Mouse (Mus musculus) CH12.LX (cell line): ENCODE measurements around the gene Hist1h2bg. TPM values are rescaled to one million over a fixed set of nuclear protein-coding genes. Genes with fewer than 3 reads are reported as not detected.

Source experiments
- DNase-seq: peaks from one replicate; pipeline ENCODE4 v3.0.0-alpha.2; 2013; ENCODE audit errors: extremely low read depth
- H3K27ac ChIP-seq: 2 replicates; pipeline ENCODE4 v1.5.1; 2012; ENCODE audit warnings: low read depth, mild to moderate bottlenecking, control low read depth, moderate library complexity; ENCODE audit not compliant: insufficient read depth
- H3K27me3 ChIP-seq: replicated peaks from 2 replicates; pipeline ENCODE3; 2012; ENCODE audit warnings: inconsistent platforms
- H3K36me3 ChIP-seq, 2 experiments: replicated peaks in 1 of 2; 2 replicates each; pipeline versions ENCODE3 to v1.6.1; 2012; ENCODE audit warnings: inconsistent platforms in 1 of 2, low read length in 1 of 2, mild to moderate bottlenecking in 1 of 2, mixed read lengths in 1 of 2, moderate library complexity in 1 of 2; ENCODE audit not compliant: control insufficient read depth in 1 of 2, insufficient read depth in 1 of 2
- H3K4me1 ChIP-seq, 2 experiments: 2 replicates each; pipeline ENCODE4 v1.6.1; 2012; ENCODE audit warnings: inconsistent platforms in 1 of 2, moderate library complexity in 1 of 2; ENCODE audit not compliant: insufficient read depth in 2 of 2, control insufficient read depth in 1 of 2
- H3K4me2 ChIP-seq: 2 replicates; pipeline ENCODE4 v1.6.1; 2012; ENCODE audit warnings: low read depth, mild to moderate bottlenecking, control low read depth; ENCODE audit not compliant: poor library complexity, insufficient read depth, severe bottlenecking
- H3K4me3 ChIP-seq, 3 experiments: fragments of 150-350 bp in 1 of 3; sonication (generic) in 1 of 3; replicated peaks in 1 of 3; 2 replicates each; pipeline versions ENCODE3 to v1.5.1; 2011 to 2012; ENCODE audit warnings: low read depth in 2 of 3, low read length in 2 of 3, mild to moderate bottlenecking in 2 of 3, moderate library complexity in 2 of 3, control low read depth in 1 of 3, improper control_type of control experiment in 1 of 3, inconsistent platforms in 1 of 3, mixed read lengths in 1 of 3; ENCODE audit not compliant: poor library complexity in 1 of 3
- H3K79me2 ChIP-seq: replicated peaks from 2 replicates; pipeline ENCODE4 v1.6.1; 2012; ENCODE audit warnings: mild to moderate bottlenecking, moderate library complexity; ENCODE audit not compliant: control insufficient read depth, poor library complexity, insufficient read depth, severe bottlenecking; ENCODE audit errors: extremely low read depth
- H3K9ac ChIP-seq: 2 replicates; pipeline ENCODE4 v1.6.1; 2012; ENCODE audit warnings: low read depth, mild to moderate bottlenecking, control low read depth, moderate library complexity; ENCODE audit not compliant: insufficient read depth
- H3K9me3 ChIP-seq: replicated peaks from 2 replicates; pipeline ENCODE3; 2012; ENCODE audit warnings: low read length, inconsistent platforms, mixed read lengths
- BHLHE40 ChIP-seq: IDR thresholded peaks from 2 replicates; pipeline ENCODE4 v1.6.1; 2011; ENCODE audit warnings: mild to moderate bottlenecking, low read depth, low read length, improper control_type of control experiment
- CHD1 ChIP-seq: IDR thresholded peaks from 2 replicates; pipeline ENCODE4 v1.6.1; 2012; ENCODE audit warnings: low read depth, low read length, improper control_type of control experiment, inconsistent platforms
- CHD2 ChIP-seq: IDR thresholded peaks from 2 replicates; pipeline ENCODE4 v1.6.1; 2011; ENCODE audit warnings: low read length, improper control_type of control experiment
- CTCF ChIP-seq, 2 experiments: IDR thresholded peaks in 1 of 2; conservative IDR thresholded peaks in 1 of 2; 2 replicates each; pipeline ENCODE4 v1.5.1; 2011 to 2012; ENCODE audit warnings: low read depth in 2 of 2, low read length in 2 of 2, improper control_type of control experiment in 1 of 2, inconsistent platforms in 1 of 2, mild to moderate bottlenecking in 1 of 2, moderate library complexity in 1 of 2
- E2F4 ChIP-seq: IDR thresholded peaks from 2 replicates; pipeline ENCODE4 v1.6.1; 2011; ENCODE audit warnings: low read depth, low read length, improper control_type of control experiment; ENCODE audit not compliant: insufficient replicate concordance
- ELF1 ChIP-seq: IDR thresholded peaks from 2 replicates; pipeline ENCODE4 v1.6.1; 2014; ENCODE audit warnings: low read depth, mild to moderate bottlenecking, inconsistent platforms, low read length, improper control_type of control experiment
- EP300 ChIP-seq: IDR thresholded peaks from 2 replicates; pipeline ENCODE4 v1.6.1; 2011; ENCODE audit warnings: low read length, improper control_type of control experiment
- ETS1 ChIP-seq: conservative IDR thresholded peaks from 2 replicates; pipeline ENCODE4 v1.6.1; 2012; ENCODE audit warnings: low read depth, mild to moderate bottlenecking, inconsistent platforms, low read length, improper control_type of control experiment, moderate library complexity
- GABPA ChIP-seq: IDR thresholded peaks from 2 replicates; pipeline ENCODE4 v1.6.1; 2012; ENCODE audit warnings: low read depth, low read length, improper control_type of control experiment, inconsistent platforms; ENCODE audit not compliant: insufficient replicate concordance
- HCFC1 ChIP-seq: IDR thresholded peaks from 2 replicates; pipeline ENCODE4 v1.6.1; 2012; ENCODE audit warnings: low read depth, mild to moderate bottlenecking, inconsistent platforms, low read length, improper control_type of control experiment
- IRF4 ChIP-seq: IDR thresholded peaks from 2 replicates; pipeline ENCODE4 v1.6.1; 2014; ENCODE audit warnings: low read depth, mild to moderate bottlenecking, inconsistent platforms, low read length, improper control_type of control experiment
- JUN ChIP-seq: IDR thresholded peaks from 2 replicates; pipeline ENCODE4 v1.6.1; 2011; ENCODE audit warnings: low read depth, mild to moderate bottlenecking, low read length, improper control_type of control experiment, moderate library complexity; ENCODE audit not compliant: insufficient read depth
- JUND ChIP-seq: conservative IDR thresholded peaks from 2 replicates; pipeline ENCODE4 v1.6.1; 2011; ENCODE audit warnings: low read depth, low read length, improper control_type of control experiment
- KAT2A ChIP-seq: IDR thresholded peaks from 2 replicates; pipeline ENCODE4 v1.6.1; 2012; ENCODE audit warnings: low read length, improper control_type of control experiment, inconsistent platforms; ENCODE audit not compliant: insufficient replicate concordance
- MAFK ChIP-seq: IDR thresholded peaks from 2 replicates; pipeline ENCODE4 v1.6.1; 2011; ENCODE audit warnings: low read length, improper control_type of control experiment; ENCODE audit not compliant: insufficient replicate concordance
- MAX ChIP-seq: IDR thresholded peaks from 2 replicates; pipeline ENCODE4 v1.6.1; 2011; ENCODE audit warnings: low read length, improper control_type of control experiment
- MAZ ChIP-seq: IDR thresholded peaks from 2 replicates; pipeline ENCODE4 v1.6.1; 2012; ENCODE audit warnings: low read depth, mild to moderate bottlenecking, inconsistent platforms, low read length, improper control_type of control experiment, moderate library complexity
- MEF2A ChIP-seq: IDR thresholded peaks from 2 replicates; pipeline ENCODE4 v1.6.1; 2014; ENCODE audit warnings: low read depth, mild to moderate bottlenecking, inconsistent platforms, low read length, improper control_type of control experiment, borderline replicate concordance
- MXI1 ChIP-seq: IDR thresholded peaks from 2 replicates; pipeline ENCODE4 v1.6.1; 2011; ENCODE audit warnings: mild to moderate bottlenecking, low read depth, low read length, improper control_type of control experiment
- NELFE ChIP-seq: IDR thresholded peaks from 2 replicates; pipeline ENCODE4 v1.6.1; 2011; ENCODE audit warnings: low read depth, low read length, improper control_type of control experiment
- NRF1 ChIP-seq: IDR thresholded peaks from 2 replicates; pipeline ENCODE4 v1.6.1; 2014; ENCODE audit warnings: low read depth, mild to moderate bottlenecking, inconsistent platforms, low read length, improper control_type of control experiment, moderate library complexity
- PAX5 ChIP-seq: IDR thresholded peaks from 2 replicates; pipeline ENCODE4 v1.6.1; 2012; ENCODE audit warnings: low read length, inconsistent platforms, mixed read lengths
- POLR2A ChIP-seq: IDR thresholded peaks from 2 replicates; pipeline ENCODE4 v1.6.1; 2011; ENCODE audit warnings: low read depth, mild to moderate bottlenecking, improper control_type of control experiment, low read length
- POLR2AphosphoS2 ChIP-seq: IDR thresholded peaks from 2 replicates; pipeline ENCODE4 v1.6.1; 2011; ENCODE audit warnings: low read depth, low read length, improper control_type of control experiment
- RAD21 ChIP-seq: IDR thresholded peaks from 2 replicates; pipeline ENCODE4 v1.6.1; 2011; ENCODE audit warnings: low read depth, mild to moderate bottlenecking, low read length, improper control_type of control experiment, moderate library complexity
- RCOR1 ChIP-seq: conservative IDR thresholded peaks from 2 replicates; pipeline ENCODE4 v1.6.1; 2012; ENCODE audit warnings: low read depth, mild to moderate bottlenecking, inconsistent platforms, low read length, improper control_type of control experiment
- SIN3A ChIP-seq: IDR thresholded peaks from 2 replicates; pipeline ENCODE4 v1.6.1; 2012; ENCODE audit warnings: low read length, improper control_type of control experiment, inconsistent platforms
- SMC3 ChIP-seq: IDR thresholded peaks from 2 replicates; pipeline ENCODE4 v1.6.1; 2011; ENCODE audit warnings: low read depth, low read length, improper control_type of control experiment
- TBP ChIP-seq: conservative IDR thresholded peaks from 2 replicates; pipeline ENCODE4 v1.6.1; 2011; ENCODE audit warnings: low read depth, low read length, improper control_type of control experiment
- TCF12 ChIP-seq: IDR thresholded peaks from 2 replicates; pipeline ENCODE4 v1.6.1; 2014; ENCODE audit warnings: low read depth, mild to moderate bottlenecking, inconsistent platforms, low read length, improper control_type of control experiment
- UBTF ChIP-seq: IDR thresholded peaks from 2 replicates; pipeline ENCODE4 v1.6.1; 2012; ENCODE audit warnings: low read depth, mild to moderate bottlenecking, inconsistent platforms, low read length, improper control_type of control experiment, moderate library complexity
- USF1 ChIP-seq: IDR thresholded peaks from 2 replicates; pipeline ENCODE4 v1.6.1; 2014; ENCODE audit warnings: low read depth, mild to moderate bottlenecking, inconsistent platforms, low read length, improper control_type of control experiment
- USF2 ChIP-seq: conservative IDR thresholded peaks from 2 replicates; pipeline ENCODE4 v1.6.1; 2011; ENCODE audit warnings: low read depth, low read length, improper control_type of control experiment
- ZC3H11A ChIP-seq: IDR thresholded peaks from 2 replicates; pipeline ENCODE4 v1.6.1; 2012; ENCODE audit warnings: low read depth, mild to moderate bottlenecking, inconsistent platforms, low read length, improper control_type of control experiment
- ZKSCAN1 ChIP-seq: IDR thresholded peaks from 2 replicates; pipeline ENCODE4 v1.6.1; 2012; ENCODE audit warnings: low read depth, inconsistent platforms, low read length, improper control_type of control experiment, borderline replicate concordance
- ZMIZ1 ChIP-seq: IDR thresholded peaks from 2 replicates; pipeline ENCODE4 v1.6.1; 2012; ENCODE audit warnings: low read depth, mild to moderate bottlenecking, inconsistent platforms, low read length, improper control_type of control experiment
- ZNF384 ChIP-seq: IDR thresholded peaks from 2 replicates; pipeline ENCODE4 v1.6.1; 2012; ENCODE audit warnings: low read depth, low read length, improper control_type of control experiment, inconsistent platforms
- dilution Hi-C: fragments of 300-500 bp; cut with MboI; formaldehyde crosslinking; loops from 2 replicates; pipeline ENCODE4 v1.14.3; 2020; ENCODE audit warnings: low sequenced_read_pairs; ENCODE audit not compliant: extremely low pct_unique_long_range_greater_than_20kb, extremely low pct_ligation_motif_present
- in situ Hi-C: fragments of 300-500 bp; cut with MboI; formaldehyde crosslinking; loops from 3 replicates; pipeline ENCODE4 v1.14.3; 2019; ENCODE audit warnings: low sequenced_read_pairs, low pct_ligation_motif_present, low pct_unique_long_range_greater_than_20kb, mixed read lengths
- polyA plus RNA-seq: library from polyadenylated mRNA; unstranded; fragments of >175 nt; gene quantifications from 2 replicates; pipeline ENCODE4 v1.2.1, GENCODE M21; 2012; ENCODE audit warnings: low read depth; ENCODE audit not compliant: insufficient read length
- total RNA-seq, 2 experiments: library from RNA; depleted of rRNA; stranded (reverse); fragments of 300-350 nt in 1 of 2; fragments of >200 nt in 1 of 2; gene quantifications; 2 replicates each; pipeline ENCODE4 v1.2.3; 2012 to 2014

Hist1h2bg gene
- total and polyA plus RNA-seq, 3 experiments, result 9.4 to 3,252 (median 136) TPM

- Histone ChIP-seq H3K36me3 (no peaks in the 10 kb centered on the region), H3K4me2 (peak within 1 kb of the TSS; percentile 69), H3K4me1 (peaks cover 3 to 40% of the 10 kb centered on the region in 2 experiments), H3K27ac (peak within 1 kb of the TSS; percentile 92), H3K9me3 (no peaks in the 10 kb centered on the region), H3K27me3 (no peaks in the 10 kb centered on the region), H3K4me3 (peak within 1 kb of the TSS; percentile 35 to 65 (median 39)), H3K9ac (peak within 1 kb of the TSS; percentile 43), H3K79me2 (no peaks in the 10 kb centered on the region)
- in situ Hi-C loops, result no loop called here
- peak; percentile 97 for DNase-seq
- dilution Hi-C loops, result no loop called here
- peak; percentile 52 for TF ChIP-seq ELF1
- TF ChIP-seq RCOR1, result peak; percentile 95
- no peak for TF ChIP-seq ZNF384
- TF ChIP-seq E2F4, result peak; percentile 99
- no peak for TF ChIP-seq MAFK
- TF ChIP-seq JUN, result no peak
- TF ChIP-seq HCFC1, result peak; percentile 85
- peak; percentile 96 for TF ChIP-seq TCF12
- no peak for TF ChIP-seq CTCF (conservative IDR thresholded peaks at IDR 0.05 in 1 of 2, IDR thresholded peaks at IDR 0.05 in 1 of 2; ENCODE audit: low read depth in 2 of 2, low read length in 2 of 2)
- TF ChIP-seq KAT2A, result 0 out of 2 replicates have a peak, but pooled peaks have one; percentile 42
- TF ChIP-seq ETS1, result 0 out of 2 replicates have a peak, but pooled peaks have one; percentile 19
- TF ChIP-seq NELFE, result peak; percentile 100
- peak; percentile 74; the same call in 1 of the 2 replicates for TF ChIP-seq MEF2A
- no peak for TF ChIP-seq ZKSCAN1
- TF ChIP-seq MAZ, result 0 out of 2 replicates have a peak, but pooled peaks have one; percentile 66
- TF ChIP-seq NRF1, result peak; percentile 35
- TF ChIP-seq USF2, result peak; percentile 44; the same call in 1 of the 2 replicates
- TF ChIP-seq SMC3, result no peak; the same call in 1 of the 2 replicates
- TF ChIP-seq SIN3A, result peak; percentile 92; the same call in 1 of the 2 replicates
- no peak for TF ChIP-seq JUND
- TF ChIP-seq RAD21, result no peak
- TF ChIP-seq UBTF, result peak; percentile 99
- TF ChIP-seq USF1, result no peak
- peak; percentile 70 for TF ChIP-seq IRF4
- no peak for TF ChIP-seq PAX5
- TF ChIP-seq ZC3H11A, result no peak
- TF ChIP-seq BHLHE40, result peak; percentile 56
- no peak for TF ChIP-seq EP300
- peak; percentile 99 for TF ChIP-seq TBP
- peak; percentile 100 for TF ChIP-seq ZMIZ1
- peak; percentile 33; the same call in 1 of the 2 replicates for TF ChIP-seq MAX
- peak; percentile 99 for TF ChIP-seq POLR2A
- TF ChIP-seq CHD2, result no peak; the same call in 1 of the 2 replicates
- peak; percentile 100 for TF ChIP-seq POLR2AphosphoS2
- TF ChIP-seq MXI1, result no peak; the same call in 1 of the 2 replicates
- TF ChIP-seq GABPA, result peak; percentile 6; the same call in 1 of the 2 replicates
- TF ChIP-seq CHD1, result peak; percentile 83
Observed at GRCm38 (mm10) chr13:23581408-23582218, 10.4 kb downstream of the Hist1h2bg start, which contains the start of gene Hist1h4d. TSS of gene Hist1h4d (plus strand) at chr13:23581598.
